Mouse (Mus musculus): ENCODE data around the gene Gpha2. TPM values are rescaled to one million over a fixed set of nuclear protein-coding genes. Genes with fewer than 3 reads are reported as not detected.

Gene Gpha2
- total and polyA plus RNA-seq, 3 experiments: not detected

GRCm38 (mm10) chr19:6271206-6271605 lies 45.0 kb downstream of the Gpha2 start:
- Histone ChIP-seq H3K27ac (ENCODE audit: insufficient read depth, low read depth) (no peak overlapping the region), H3K79me2 (replicated peaks; ENCODE audit: control insufficient read depth, extremely low read depth, insufficient read depth, poor library complexity, severe bottlenecking) (peaks cover 6% of the 10 kb centered on the region; the same call in 1 of the 2 replicates)
- dilution Hi-C loops (cut with MboI; ENCODE audit: extremely low pct_ligation_motif_present, extremely low pct_unique_long_range_greater_than_20kb, low sequenced_read_pairs): no loop called here

GRCm38 (mm10) chr19:6272053-6272452 lies 45.9 kb downstream of the Gpha2 start:
- H3K4me1 ChIP-seq (ENCODE audit: control insufficient read depth in 1 of 2, insufficient read depth in 2 of 2): peaks cover 19 to 56% of the 10 kb centered on the region in 2 experiments
- dilution Hi-C loops (cut with MboI; ENCODE audit: extremely low pct_ligation_motif_present, extremely low pct_unique_long_range_greater_than_20kb, low sequenced_read_pairs): no loop called here

More at GRCm38 (mm10) chr19:6271206-6271605, 45.0 kb downstream of the Gpha2 start:
- Histone ChIP-seq H3K9ac (ENCODE audit: insufficient read depth, low read depth) (no peak overlapping the region), H3K4me1 (ENCODE audit: control insufficient read depth in 1 of 2, insufficient read depth in 2 of 2) (peaks cover 19 to 55% of the 10 kb centered on the region in 2 experiments), H3K36me3 (replicated peaks in 1 of 2; ENCODE audit: control insufficient read depth in 1 of 2, insufficient read depth in 1 of 2, low read length in 1 of 2) (peaks cover 0 to 4% of the 10 kb centered on the region in 2 experiments), H3K9me3 (replicated peaks; ENCODE audit: low read length) (no peaks in the 10 kb centered on the region), H3K27me3 (replicated peaks) (peaks cover 2% of the 10 kb centered on the region), H3K4me3 (replicated peaks in 1 of 3; ENCODE audit: low read depth in 2 of 3, low read length in 2 of 3, poor library complexity in 1 of 3) (no peak overlapping the region), H3K4me2 (ENCODE audit: insufficient read depth, low read depth, poor library complexity, severe bottlenecking) (no peak overlapping the region)
- TF ChIP-seq CHD2 (IDR thresholded peaks at IDR 0.05; ENCODE audit: low read length) (no peak), POLR2A (IDR thresholded peaks at IDR 0.05; ENCODE audit: low read depth, low read length) (no peak), EP300 (IDR thresholded peaks at IDR 0.05; ENCODE audit: low read length) (no peak), ZMIZ1 (IDR thresholded peaks at IDR 0.05; ENCODE audit: low read depth, low read length) (no peak), CHD1 (IDR thresholded peaks at IDR 0.05; ENCODE audit: low read depth, low read length) (no peak), POLR2AphosphoS2 (IDR thresholded peaks at IDR 0.05; ENCODE audit: low read depth, low read length) (no peak), MAZ (IDR thresholded peaks at IDR 0.05; ENCODE audit: low read depth, low read length) (no peak), UBTF (IDR thresholded peaks at IDR 0.05; ENCODE audit: low read depth, low read length) (no peak), SMC3 (IDR thresholded peaks at IDR 0.05; ENCODE audit: low read depth, low read length) (no peak), NELFE (IDR thresholded peaks at IDR 0.05; ENCODE audit: low read depth, low read length) (no peak), ELF1 (IDR thresholded peaks at IDR 0.05; ENCODE audit: low read depth, low read length) (no peak), USF2 (conservative IDR thresholded peaks at IDR 0.05; ENCODE audit: low read depth, low read length) (no peak), MAFK (IDR thresholded peaks at IDR 0.05; ENCODE audit: insufficient replicate concordance, low read length) (no peak), E2F4 (IDR thresholded peaks at IDR 0.05; ENCODE audit: insufficient replicate concordance, low read depth, low read length) (no peak), BHLHE40 (IDR thresholded peaks at IDR 0.05; ENCODE audit: low read depth, low read length) (no peak), MAX (IDR thresholded peaks at IDR 0.05; ENCODE audit: low read length) (no peak)
- DNase-seq (ENCODE audit: extremely low read depth): no peak
- in situ Hi-C loops (cut with MboI; ENCODE audit: low pct_ligation_motif_present, low pct_unique_long_range_greater_than_20kb, low sequenced_read_pairs): no loop called here

More at GRCm38 (mm10) chr19:6272053-6272452, 45.9 kb downstream of the Gpha2 start:
- H3K36me3 ChIP-seq (replicated peaks in 1 of 2; ENCODE audit: control insufficient read depth in 1 of 2, insufficient read depth in 1 of 2, low read length in 1 of 2): peaks cover 0 to 4% of the 10 kb centered on the region in 2 experiments
- H3K9ac ChIP-seq (ENCODE audit: insufficient read depth, low read depth): no peak overlapping the region
- TF ChIP-seq TBP (conservative IDR thresholded peaks at IDR 0.05; ENCODE audit: low read depth, low read length) (no peak), CHD2 (IDR thresholded peaks at IDR 0.05; ENCODE audit: low read length) (no peak), JUN (IDR thresholded peaks at IDR 0.05; ENCODE audit: insufficient read depth, low read depth, low read length) (no peak), KAT2A (IDR thresholded peaks at IDR 0.05; ENCODE audit: insufficient replicate concordance, low read length) (no peak), ELF1 (IDR thresholded peaks at IDR 0.05; ENCODE audit: low read depth, low read length) (no peak), CTCF (conservative IDR thresholded peaks at IDR 0.05 in 1 of 2, IDR thresholded peaks at IDR 0.05 in 1 of 2; ENCODE audit: low read depth in 2 of 2, low read length in 2 of 2) (no peak), POLR2A (IDR thresholded peaks at IDR 0.05; ENCODE audit: low read depth, low read length) (no peak), MAZ (IDR thresholded peaks at IDR 0.05; ENCODE audit: low read depth, low read length) (no peak), NELFE (IDR thresholded peaks at IDR 0.05; ENCODE audit: low read depth, low read length) (no peak), ZMIZ1 (IDR thresholded peaks at IDR 0.05; ENCODE audit: low read depth, low read length) (no peak), MEF2A (IDR thresholded peaks at IDR 0.05; ENCODE audit: borderline replicate concordance, low read depth, low read length) (no peak), CHD1 (IDR thresholded peaks at IDR 0.05; ENCODE audit: low read depth, low read length) (no peak)
- DNase-seq (ENCODE audit: extremely low read depth): no peak
- H3K27ac ChIP-seq (ENCODE audit: insufficient read depth, low read depth): no peak overlapping the region
- H3K4me3 ChIP-seq (replicated peaks in 1 of 3; ENCODE audit: low read depth in 2 of 3, low read length in 2 of 3, poor library complexity in 1 of 3): no peak overlapping the region
- peaks cover 8% of the 10 kb centered on the region for H3K79me2 ChIP-seq (replicated peaks; ENCODE audit: control insufficient read depth, extremely low read depth, insufficient read depth, poor library complexity, severe bottlenecking)
- H3K4me2 ChIP-seq (ENCODE audit: insufficient read depth, low read depth, poor library complexity, severe bottlenecking): no peak overlapping the region
- peaks cover 2% of the 10 kb centered on the region for H3K27me3 ChIP-seq (replicated peaks)
- H3K9me3 ChIP-seq (replicated peaks; ENCODE audit: low read length): no peaks in the 10 kb centered on the region
- in situ Hi-C loops (cut with MboI; ENCODE audit: low pct_ligation_motif_present, low pct_unique_long_range_greater_than_20kb, low sequenced_read_pairs): no loop called here

Measured in CH12.LX (cell line).